Mouse (Mus musculus): ENCODE measurements at regions not wholly inside any gene's neighbourhood (a gene's known extent, or its start where the extent isn't known, plus 50 kb on each side); places are given as distances from the start of the nearest gene placed in this dataset.

GRCm38 (mm10) chr1:76509486-76509885, 963.4 kb downstream of the Slc4a3 start:
- TF ChIP-seq CTCF (IDR thresholded peaks at IDR 0.05; ENCODE audit: control insufficient read depth, insufficient read depth, insufficient read length) (no peak), MYOD1 (IDR thresholded peaks at IDR 0.05; ENCODE audit: control insufficient read depth, insufficient read length, low read depth) (no peak), MAX (IDR thresholded peaks at IDR 0.05) (no peak), USF1 (IDR thresholded peaks at IDR 0.05; ENCODE audit: low read depth) (no peak), MYOG (IDR thresholded peaks at IDR 0.05; ENCODE audit: control insufficient read depth, extremely low read depth, insufficient read length) (no peak), CEBPB (IDR thresholded peaks at IDR 0.05; ENCODE audit: low read depth) (no peak), FOSL1 (IDR thresholded peaks at IDR 0.05; ENCODE audit: insufficient read depth, low read length, poor library complexity, severe bottlenecking) (no peak)

Data from C2C12 (cell line).